Mouse (Mus musculus): ENCODE results near the gene Cnih3.

DNA sequence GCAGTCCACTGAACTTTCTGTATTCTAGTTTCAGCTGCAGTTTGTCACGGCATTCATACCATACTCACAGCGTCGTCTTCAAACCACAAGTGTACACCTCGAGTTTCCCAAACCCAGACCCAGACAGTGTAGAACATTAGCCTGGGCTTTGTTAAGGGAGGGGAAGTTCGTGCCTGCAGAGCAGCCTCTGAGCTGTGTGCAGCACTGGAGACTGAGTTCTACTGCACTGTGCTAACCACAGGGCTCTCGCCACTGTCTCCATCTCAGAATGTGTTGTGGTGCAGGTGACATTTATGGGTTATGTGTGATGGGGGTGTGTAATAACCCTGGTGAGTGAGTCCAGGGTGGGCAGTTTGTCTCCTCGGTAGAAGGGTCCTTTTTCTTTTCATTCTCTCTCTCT lies 104.5 kb downstream of the Cnih3 start:
- TF ChIP-seq CTCF (IDR thresholded peaks at IDR 0.05; ENCODE audit: low read depth) (no peak), EP300 (IDR thresholded peaks at IDR 0.05; ENCODE audit: low read depth) (no peak)
